Mouse (Mus musculus) liver, postnatal 0 days (tissue): ENCODE data around the gene Cct8.

Experiments
- CTCF ChIP-seq: sonication (generic); IDR thresholded peaks from 2 replicates; pipeline ENCODE4 v1.5.1; 2016; ENCODE audit warnings: antibody characterized with exemption, low read depth
- EP300 ChIP-seq: IDR thresholded peaks from 2 replicates; pipeline ENCODE4 v1.6.1; 2016; ENCODE audit warnings: antibody characterized with exemption, low read depth, mild to moderate bottlenecking

DNA sequence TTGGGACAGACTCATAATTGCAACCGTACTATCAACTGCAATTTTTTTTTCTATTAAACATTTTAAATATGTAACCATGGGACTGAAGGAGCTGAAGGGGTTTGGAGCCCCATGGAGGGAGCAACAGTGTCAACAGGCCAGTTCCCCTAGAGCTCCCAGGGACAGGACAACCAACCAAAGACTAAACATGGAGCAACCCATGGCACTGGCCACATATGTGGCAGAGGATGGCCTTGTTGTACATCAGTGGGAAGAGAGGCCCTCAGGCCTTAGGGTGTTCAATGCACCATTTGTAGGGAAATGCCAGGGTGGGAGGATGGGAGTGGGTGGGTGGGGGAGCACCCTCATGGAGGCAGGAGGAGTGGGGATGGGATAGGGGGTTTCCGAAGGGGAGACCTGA, 1.1 kb upstream of the Cct8 start:
- TF ChIP-seq CTCF (no peak), EP300 (no peak)
